Mouse (Mus musculus) urinary bladder, postnatal 4 days (tissue): ENCODE results near the gene Sh3rf3.

ENCODE experiments used
- DNase-seq, 2 experiments: peaks; one replicate each; pipeline ENCODE4 v3.0.0; 2021 to 2022; ENCODE audit warnings: low spot score in 2 of 2

Sh3rf3 gene

GRCm38 (mm10) chr10:59166104-59166944 is 353.2 kb downstream of the Sh3rf3 start:
- no peak for DNase-seq

- no peak for DNase-seq
Observed at GRCm38 (mm10) chr10:59171042-59171441, 357.9 kb downstream of the Sh3rf3 start.

- DNase-seq, result no peak
Observed at GRCm38 (mm10) chr10:59172539-59172938, 359.4 kb downstream of the Sh3rf3 start.

GRCm38 (mm10) chr10:59179620-59180019 is 366.5 kb downstream of the Sh3rf3 start:
- no peak for DNase-seq

GRCm38 (mm10) chr10:59182306-59182705 is 369.1 kb downstream of the Sh3rf3 start:
- DNase-seq, result no peak
